Mouse (Mus musculus) ES-E14 (cell line): ENCODE measurements around the gene Tirap. TPM values are rescaled to one million over a fixed set of nuclear protein-coding genes. Genes with fewer than 3 reads are reported as not detected.

Experiments used
- DNase-seq: peaks from one replicate; pipeline ENCODE4 v3.0.0-alpha.2; 2013; ENCODE audit warnings: low read depth, low spot score
- H3K27ac ChIP-seq: 2 replicates; pipeline ENCODE4 v1.5.1; 2012; ENCODE audit warnings: low read depth, mild to moderate bottlenecking, low read length, moderate library complexity, mixed read lengths; ENCODE audit not compliant: poor library complexity, insufficient read depth, severe bottlenecking
- H3K36me3 ChIP-seq: 2 replicates; pipeline ENCODE4 v1.6.1; 2012; ENCODE audit warnings: mild to moderate bottlenecking, low read length, moderate library complexity, mixed read lengths; ENCODE audit not compliant: control insufficient read depth, poor library complexity, insufficient read depth, severe bottlenecking
- H3K4me1 ChIP-seq, 2 experiments: fragments of 150-350 bp in 1 of 2; sonication (generic) in 1 of 2; 2 replicates each; pipeline ENCODE4 v1.6.1; 2012; ENCODE audit warnings: low read length in 2 of 2, mild to moderate bottlenecking in 1 of 2, mixed read lengths in 1 of 2; ENCODE audit not compliant: control insufficient read depth in 2 of 2, insufficient read depth in 2 of 2, poor library complexity in 1 of 2
- H3K4me3 ChIP-seq, 2 experiments: fragments of 150-350 bp in 1 of 2; sonication (generic) in 1 of 2; 2 replicates each; pipeline ENCODE4 v1.5.1; 2012; ENCODE audit warnings: low read length in 2 of 2, low read depth in 1 of 2, mild to moderate bottlenecking in 1 of 2, mixed read lengths in 1 of 2; ENCODE audit not compliant: insufficient read depth in 1 of 2, poor library complexity in 1 of 2, severe bottlenecking in 1 of 2
- H3K9ac ChIP-seq: 2 replicates; pipeline ENCODE4 v1.6.1; 2012; ENCODE audit warnings: low read depth, mild to moderate bottlenecking, low read length, mixed read lengths; ENCODE audit not compliant: poor library complexity, insufficient read depth, severe bottlenecking
- H3K9me3 ChIP-seq: fragments of 150-350 bp; sonication (generic); 2 replicates; pipeline ENCODE4 v1.6.1; 2012; ENCODE audit warnings: low read depth, mild to moderate bottlenecking, low read length; ENCODE audit not compliant: control insufficient read depth, insufficient read depth
- CHD2 ChIP-seq: IDR thresholded peaks from 2 replicates; pipeline ENCODE4 v1.6.1; 2014; ENCODE audit warnings: mild to moderate bottlenecking, low read depth, low read length, inconsistent platforms
- HCFC1 ChIP-seq: IDR thresholded peaks from 2 replicates; pipeline ENCODE4 v1.6.1; 2012; ENCODE audit warnings: low read length, inconsistent platforms, borderline replicate concordance; ENCODE audit not compliant: insufficient read depth
- MAFK ChIP-seq: IDR thresholded peaks from 2 replicates; pipeline ENCODE4 v1.6.1; 2014; ENCODE audit warnings: mild to moderate bottlenecking, low read depth, low read length, inconsistent platforms; ENCODE audit not compliant: insufficient read depth
- ZC3H11A ChIP-seq: IDR thresholded peaks from 2 replicates; pipeline ENCODE4 v1.6.1; 2012; ENCODE audit warnings: low read depth, mild to moderate bottlenecking, inconsistent platforms, low read length, borderline replicate concordance
- ZNF384 ChIP-seq: IDR thresholded peaks from 2 replicates; pipeline ENCODE4 v1.6.1; 2012; ENCODE audit warnings: low read depth, low read length, inconsistent platforms
- in situ Hi-C, 2 experiments: fragments of 600-800 bp; cut with MboI; formaldehyde crosslinking; loops; one replicate each; pipeline ENCODE4 v1.15.1; 2025; ENCODE audit warnings: low sequenced_read_pairs in 2 of 2, inconsistent platforms in 1 of 2; ENCODE audit not compliant: unreplicated experiment in 2 of 2
- total RNA-seq: library from RNA; depleted of rRNA; stranded (reverse); fragments of 300-350 nt; gene quantifications from 2 replicates; pipeline ENCODE4 v1.2.3, GENCODE M21; 2012

Gene Tirap
- total RNA-seq, 1 experiment, result 6.1 TPM

GRCm38 (mm10) chr9:35238915-35239571, 39.0 kb upstream of the Tirap start:
- no peak for DNase-seq
- Histone ChIP-seq H3K4me1 (no peaks in the 10 kb centered on the region), H3K27ac (no peak overlapping the region), H3K9ac (no peak overlapping the region), H3K9me3 (no peaks in the 10 kb centered on the region), H3K4me3 (no peak overlapping the region), H3K36me3 (no peaks in the 10 kb centered on the region; the same call in none of the 2 replicates)
- in situ Hi-C loops, result no loop called here
- TF ChIP-seq ZC3H11A (no peak), ZNF384 (no peak), HCFC1 (no peak), CHD2 (no peak), MAFK (no peak)

- no peak for TF ChIP-seq HCFC1
- TF ChIP-seq CHD2, result no peak
- no peak for TF ChIP-seq ZC3H11A
- TF ChIP-seq ZNF384, result no peak
- TF ChIP-seq MAFK, result no peak
- Histone ChIP-seq H3K27ac (no peak overlapping the region), H3K4me1 (no peaks in the 10 kb centered on the region), H3K9me3 (no peaks in the 10 kb centered on the region), H3K36me3 (no peaks in the 10 kb centered on the region; the same call in none of the 2 replicates), H3K4me3 (no peak overlapping the region), H3K9ac (no peak overlapping the region)
- no peak for DNase-seq
- in situ Hi-C loops, result no loop called here
Measured at GRCm38 (mm10) chr9:35238371-35238770, 38.3 kb upstream of the Tirap start.

GRCm38 (mm10) chr9:35235996-35236395, 35.9 kb upstream of the Tirap start:
- Histone ChIP-seq H3K4me3 (no peak overlapping the region), H3K9ac (no peak overlapping the region), H3K36me3 (no peaks in the 10 kb centered on the region; the same call in none of the 2 replicates), H3K4me1 (no peaks in the 10 kb centered on the region), H3K27ac (no peak overlapping the region), H3K9me3 (no peaks in the 10 kb centered on the region)
- in situ Hi-C loops, result no loop called here
- TF ChIP-seq CHD2 (no peak), HCFC1 (no peak), ZC3H11A (no peak), ZNF384 (no peak), MAFK (no peak)
- DNase-seq, result no peak

GRCm38 (mm10) chr9:35228671-35229070, 28.6 kb upstream of the Tirap start:
- Histone ChIP-seq H3K4me3 (no peak overlapping the region), H3K36me3 (no peaks in the 10 kb centered on the region; the same call in 1 of the 2 replicates), H3K9ac (no peak overlapping the region), H3K9me3 (no peaks in the 10 kb centered on the region), H3K4me1 (no peaks in the 10 kb centered on the region), H3K27ac (no peak overlapping the region)
- DNase-seq, result no peak
- TF ChIP-seq HCFC1, result no peak
- no peak for TF ChIP-seq ZC3H11A
- no peak for TF ChIP-seq MAFK
- TF ChIP-seq CHD2, result no peak
- no peak for TF ChIP-seq ZNF384
- in situ Hi-C loops, result no loop called here

GRCm38 (mm10) chr9:35223466-35223865, 23.4 kb upstream of the Tirap start:
- no peak overlapping the region for H3K9ac ChIP-seq
- no peak overlapping the region for H3K4me3 ChIP-seq
- in situ Hi-C loops, result no loop called here
- H3K9me3 ChIP-seq, result no peaks in the 10 kb centered on the region
- H3K27ac ChIP-seq, result no peak overlapping the region
- no peak for TF ChIP-seq ZNF384
- no peak for TF ChIP-seq CHD2
- TF ChIP-seq ZC3H11A, result no peak
- no peak for TF ChIP-seq HCFC1
- no peak for TF ChIP-seq MAFK
- H3K4me1 ChIP-seq, result no peaks in the 10 kb centered on the region
- no peaks in the 10 kb centered on the region; the same call in 1 of the 2 replicates for H3K36me3 ChIP-seq
- DNase-seq, result no peak
